Mouse (Mus musculus): ENCODE data around the gene H2-T24.
"Not testable (repeated sequence)": the region's sequence is repeated elsewhere in the genome, so short reads cannot be mapped to it uniquely, and the experiment has no call there.

Gene H2-T24

DNA sequence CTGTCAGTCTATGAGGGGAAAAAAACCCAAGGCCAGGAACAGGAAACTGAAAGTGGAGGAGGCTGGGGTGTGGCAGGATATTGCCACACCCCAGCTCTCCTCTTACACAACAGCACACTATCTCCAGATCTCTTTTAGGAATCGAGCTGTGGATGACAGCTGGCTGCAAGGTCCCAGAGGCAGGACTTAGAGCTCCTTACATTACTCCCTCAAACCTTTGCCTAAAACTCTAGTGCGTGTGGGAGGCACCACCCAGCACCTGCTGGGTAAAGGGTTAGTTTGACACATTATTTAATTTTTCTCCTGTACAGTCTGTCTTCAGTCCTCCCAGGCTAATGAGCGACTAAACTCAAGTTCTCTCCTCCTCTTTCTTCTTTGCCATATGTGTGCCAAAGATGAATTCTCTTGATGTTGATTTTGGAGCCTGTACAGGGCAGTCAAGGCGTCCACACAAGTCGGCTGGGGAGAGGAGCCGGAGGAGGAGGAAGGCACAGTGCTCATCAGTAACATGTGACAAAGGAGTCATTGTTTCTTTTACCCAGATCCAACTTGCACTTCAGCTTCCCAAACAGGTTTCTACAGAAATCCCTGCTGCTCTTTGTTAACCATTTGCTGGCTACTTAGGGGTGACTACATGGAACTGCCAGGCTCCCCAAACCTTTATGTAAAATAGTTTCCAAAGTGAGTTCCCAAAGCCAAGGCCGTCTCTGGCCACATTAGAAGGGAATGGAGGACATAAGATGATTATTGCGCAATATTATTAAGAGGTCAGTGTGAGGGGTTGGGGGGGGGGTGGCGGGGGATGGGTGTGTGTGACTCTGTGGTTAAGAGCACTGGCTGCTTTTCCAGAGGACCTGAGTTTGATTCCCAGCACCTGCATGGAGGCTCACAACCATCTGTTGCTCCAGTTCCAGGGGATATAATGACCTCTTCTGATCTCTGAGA, 3.6 kb upstream of the H2-T24 start:
- peak; percentile 69 for DNase-seq (ENCODE audit: extremely low read depth, low read depth)

GRCm38 (mm10) chr17:36022922-36023321, 2.6 kb upstream of the H2-T24 start:
- no peak for DNase-seq (ENCODE audit: extremely low read depth, low read depth)

- no peak for DNase-seq (ENCODE audit: extremely low read depth, low read depth)
Observed at GRCm38 (mm10) chr17:36022098-36022497, 1.7 kb upstream of the H2-T24 start.

- no peak for DNase-seq (ENCODE audit: extremely low read depth, low read depth)
Observed at GRCm38 (mm10) chr17:36021309-36021708, 949 bp upstream of the H2-T24 start.

- DNase-seq (ENCODE audit: extremely low read depth, low read depth) = no peak
Observed at GRCm38 (mm10) chr17:36019519-36019918, 841 bp downstream of the H2-T24 start.

DNA sequence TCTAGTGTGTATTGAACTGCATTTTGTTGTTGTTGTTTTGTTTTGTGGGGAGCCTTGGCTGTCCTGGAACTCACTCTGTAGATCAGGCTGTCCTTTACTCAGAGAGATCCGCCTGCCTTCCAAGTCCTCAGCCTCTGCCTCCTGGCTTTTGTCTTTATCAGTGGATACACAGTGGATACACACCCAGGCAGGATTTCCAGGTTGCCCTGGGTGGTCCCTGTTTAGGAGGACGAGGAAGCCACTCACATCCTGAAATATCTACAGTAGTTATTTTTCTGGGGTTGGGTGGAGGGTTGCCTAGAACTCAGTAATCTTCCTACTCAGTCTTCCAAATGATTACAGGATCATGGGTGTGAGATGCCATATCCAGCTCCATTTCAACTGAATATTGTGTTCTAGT, 1.4 kb downstream of the H2-T24 start:
- DNase-seq (ENCODE audit: extremely low read depth, low read depth) = no peak

DNA sequence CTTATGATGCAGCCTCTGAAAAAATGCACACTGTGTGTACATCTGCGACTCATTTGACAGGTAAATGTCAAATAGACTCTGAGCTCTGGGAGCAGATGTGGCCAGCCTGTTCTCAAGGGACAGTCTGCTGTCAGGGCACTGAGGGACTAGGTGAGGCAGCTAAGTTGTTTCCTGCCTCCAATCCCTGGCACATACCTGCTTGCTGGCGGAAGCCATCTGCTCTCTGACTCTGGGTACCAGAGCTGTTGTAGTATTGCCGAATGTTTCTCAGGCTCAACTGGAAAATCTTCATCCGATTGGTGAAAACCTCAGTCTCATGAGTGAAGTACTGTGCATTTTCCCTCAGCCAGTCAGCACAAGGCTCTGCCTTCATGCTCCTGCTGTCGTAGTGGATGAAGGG, 3.3 kb downstream of the H2-T24 start:
- DNase-seq (ENCODE audit: extremely low read depth, low read depth) = no peak

DNA sequence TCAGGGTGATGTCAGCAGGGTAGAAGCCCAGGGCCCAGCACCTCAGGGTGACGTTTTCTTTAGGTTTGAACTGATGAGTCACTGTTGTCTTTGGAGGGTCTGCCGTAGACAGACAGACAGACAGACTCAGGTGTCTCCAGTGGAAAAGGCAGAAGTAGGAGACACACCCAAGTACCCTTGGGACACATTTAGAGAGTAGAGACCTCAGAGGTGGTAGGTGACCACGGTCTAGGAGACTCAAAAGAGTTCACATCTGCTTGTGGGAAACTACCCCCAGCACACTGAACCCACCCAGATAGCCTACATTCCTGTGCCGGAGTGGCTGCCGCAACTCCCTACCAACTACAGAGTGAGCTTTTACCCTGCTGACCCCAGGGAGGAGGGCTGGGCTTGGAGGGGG, 5.4 kb downstream of the H2-T24 start:
- no peak for DNase-seq (ENCODE audit: extremely low read depth, low read depth)

DNA sequence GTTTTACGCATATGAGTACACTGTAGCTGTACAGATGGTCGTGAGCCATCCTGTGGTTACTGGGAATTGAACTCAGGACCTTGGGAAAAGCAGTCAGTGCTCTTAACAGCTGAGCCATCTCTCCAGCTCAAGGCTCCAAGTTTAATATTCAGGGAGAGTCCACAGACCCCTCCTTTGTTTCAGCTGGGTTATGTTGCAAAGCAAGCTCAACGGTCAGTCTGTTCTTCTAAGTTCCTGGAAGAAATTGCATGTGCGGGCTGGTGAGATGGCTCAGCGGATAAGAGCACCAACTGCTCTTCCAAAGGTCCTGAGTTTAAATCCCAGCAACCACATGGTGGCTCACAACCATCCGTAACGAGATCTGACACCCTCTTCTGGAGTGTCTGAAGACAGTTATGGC, 16.0 kb downstream of the H2-T24 start:
- not testable (repeated sequence) for DNase-seq (ENCODE audit: extremely low read depth, low read depth)

DNA sequence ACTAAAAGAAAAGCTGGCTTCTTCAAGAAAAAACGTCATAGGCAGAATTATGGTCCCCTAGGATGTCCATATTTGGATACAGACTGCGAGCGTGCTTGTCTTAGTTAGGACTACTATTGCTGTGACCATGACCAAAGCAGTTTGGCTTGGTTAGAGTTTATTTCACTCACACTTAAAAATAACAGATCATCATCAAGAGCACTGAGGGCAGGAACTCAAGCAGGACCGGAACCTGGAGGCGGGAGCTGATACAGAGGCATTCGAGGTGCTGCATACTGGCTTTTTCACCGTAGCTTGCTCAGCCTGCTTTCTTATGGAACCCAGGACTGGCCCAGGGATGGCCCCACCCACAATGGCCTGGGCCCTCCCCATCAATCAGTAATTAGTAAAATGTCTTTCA, 17.0 kb downstream of the H2-T24 start:
- DNase-seq (ENCODE audit: extremely low read depth, low read depth) = no peak

DNA sequence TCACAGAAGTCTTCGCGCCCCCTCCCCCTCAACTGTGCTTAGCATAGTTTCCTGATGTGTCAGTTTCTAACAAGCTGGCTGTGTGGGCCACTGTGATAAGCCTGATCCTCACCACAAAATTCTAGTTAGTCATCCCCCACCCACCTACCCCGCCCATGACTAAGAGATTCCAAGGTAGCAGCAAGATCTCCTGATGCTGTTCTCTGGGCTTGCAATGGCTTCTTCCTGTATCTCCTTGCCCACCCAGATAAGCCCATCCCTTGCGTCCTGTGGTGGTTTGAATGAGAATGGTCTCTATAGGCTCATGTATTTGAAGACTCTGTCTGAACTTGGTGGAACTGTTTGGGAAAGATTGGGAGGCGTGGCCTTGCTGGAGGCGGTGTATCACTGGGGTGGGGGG, 18.4 kb downstream of the H2-T24 start:
- peak; percentile 98 for DNase-seq (ENCODE audit: extremely low read depth, low read depth)

GRCm38 (mm10) chr17:36001121-36001897, 19.1 kb downstream of the H2-T24 start:
- DNase-seq (ENCODE audit: extremely low read depth, low read depth) = no peak

- DNase-seq (ENCODE audit: extremely low read depth, low read depth) = no peak
Observed at GRCm38 (mm10) chr17:36000349-36000748, 20.0 kb downstream of the H2-T24 start.

DNA sequence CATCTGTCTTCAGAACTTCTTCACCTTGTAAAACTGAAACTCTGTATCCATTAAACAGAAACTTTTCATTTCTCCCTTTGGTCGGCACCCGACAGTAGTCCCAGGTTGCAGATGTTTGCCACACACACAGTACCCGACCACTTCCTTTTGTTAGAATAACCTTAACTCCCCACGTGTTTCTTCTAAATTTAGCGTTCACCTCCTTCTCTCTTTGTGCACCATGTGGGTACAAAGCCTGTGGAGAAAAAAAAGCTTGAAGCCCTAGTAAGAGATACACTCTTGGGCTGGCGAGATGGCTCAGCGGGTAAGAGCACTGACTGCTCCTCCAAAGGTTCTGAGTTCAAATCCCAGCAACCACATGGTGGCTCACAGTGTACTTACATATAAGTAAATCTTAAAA, 21.0 kb downstream of the H2-T24 start:
- no peak for DNase-seq (ENCODE audit: extremely low read depth, low read depth)

DNA sequence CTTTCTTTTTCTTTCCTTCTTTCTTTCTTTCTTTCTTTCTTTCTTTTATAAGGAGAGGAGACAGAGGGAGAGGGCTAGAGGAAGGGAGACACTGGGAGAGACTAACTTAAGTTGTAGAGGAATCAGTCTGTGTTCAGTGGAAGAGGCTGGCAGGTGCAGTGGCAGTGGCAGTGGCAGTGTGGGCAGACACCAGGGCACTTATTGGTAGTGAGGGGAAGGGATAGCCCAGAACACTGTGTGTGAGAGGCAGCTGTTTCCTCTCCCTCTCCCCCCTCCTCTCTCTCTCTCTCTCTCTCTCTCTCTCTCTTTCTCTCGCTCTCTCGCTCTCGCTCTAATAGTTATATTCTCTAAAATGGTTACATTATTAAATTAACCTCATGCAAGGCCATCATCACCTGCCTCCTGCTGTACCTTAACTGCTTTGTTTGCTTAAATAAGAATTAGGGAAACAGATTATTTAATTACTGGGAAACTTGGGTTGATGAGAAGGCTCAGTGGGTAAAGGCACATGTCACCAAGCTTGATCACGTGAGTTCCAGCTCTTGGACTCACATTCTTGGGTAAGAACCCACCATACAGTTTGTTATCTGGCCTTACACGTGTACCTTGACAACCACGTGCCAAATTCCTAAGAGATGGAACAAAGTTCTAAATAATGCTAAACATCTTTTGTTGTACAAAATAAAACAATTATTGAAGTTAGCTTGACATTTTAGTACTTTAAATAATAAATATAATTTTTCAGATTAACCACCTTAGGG, 21.6 kb downstream of the H2-T24 start:
- DNase-seq (ENCODE audit: extremely low read depth, low read depth) = no peak

DNA sequence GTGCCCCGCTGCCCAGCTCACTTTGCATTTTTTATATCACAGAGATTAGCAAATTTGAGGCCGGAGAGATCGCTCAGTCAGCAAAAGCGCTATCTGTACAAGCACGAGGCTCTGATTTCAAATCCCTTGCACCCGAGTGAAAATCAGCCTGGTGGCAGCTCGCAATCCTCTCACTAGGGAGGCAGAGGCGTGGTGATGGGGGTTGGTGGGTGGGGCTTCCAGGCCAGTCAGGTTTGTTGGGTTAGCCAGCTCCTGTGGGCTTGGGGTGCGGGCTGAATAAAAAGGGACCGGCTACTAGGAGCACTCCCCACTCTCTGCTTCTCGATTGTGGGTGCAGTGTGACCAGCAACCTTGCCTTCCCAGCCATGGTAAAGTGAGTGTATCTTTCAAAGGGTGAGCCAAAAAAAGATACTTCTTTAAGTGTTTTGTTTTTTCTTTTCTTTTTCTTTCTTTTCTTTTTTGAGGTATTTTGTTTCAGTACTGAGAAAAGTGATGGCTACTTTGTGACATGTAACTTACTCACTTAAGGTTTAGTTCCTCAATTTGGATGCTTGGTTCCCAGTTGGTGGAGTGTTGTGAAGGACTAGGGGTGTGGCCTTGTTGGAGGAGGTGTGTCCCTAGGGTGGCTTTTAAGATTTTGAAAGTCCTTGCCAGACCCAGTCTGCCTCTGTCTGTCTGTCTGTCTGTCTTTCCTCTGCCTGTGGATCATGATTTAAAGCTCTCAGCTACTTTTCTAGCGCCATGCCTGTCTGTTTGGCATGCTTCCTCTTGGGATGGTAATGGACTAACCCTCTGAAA, 22.4 kb downstream of the H2-T24 start:
- peak; percentile 93 for DNase-seq (ENCODE audit: extremely low read depth, low read depth)

GRCm38 (mm10) chr17:35996949-35997348, 23.4 kb downstream of the H2-T24 start:
- peak; percentile 94 for DNase-seq (ENCODE audit: extremely low read depth, low read depth)

GRCm38 (mm10) chr17:35994879-35995240, 25.5 kb downstream of the H2-T24 start:
- no peak for DNase-seq (ENCODE audit: extremely low read depth, low read depth)

DNA sequence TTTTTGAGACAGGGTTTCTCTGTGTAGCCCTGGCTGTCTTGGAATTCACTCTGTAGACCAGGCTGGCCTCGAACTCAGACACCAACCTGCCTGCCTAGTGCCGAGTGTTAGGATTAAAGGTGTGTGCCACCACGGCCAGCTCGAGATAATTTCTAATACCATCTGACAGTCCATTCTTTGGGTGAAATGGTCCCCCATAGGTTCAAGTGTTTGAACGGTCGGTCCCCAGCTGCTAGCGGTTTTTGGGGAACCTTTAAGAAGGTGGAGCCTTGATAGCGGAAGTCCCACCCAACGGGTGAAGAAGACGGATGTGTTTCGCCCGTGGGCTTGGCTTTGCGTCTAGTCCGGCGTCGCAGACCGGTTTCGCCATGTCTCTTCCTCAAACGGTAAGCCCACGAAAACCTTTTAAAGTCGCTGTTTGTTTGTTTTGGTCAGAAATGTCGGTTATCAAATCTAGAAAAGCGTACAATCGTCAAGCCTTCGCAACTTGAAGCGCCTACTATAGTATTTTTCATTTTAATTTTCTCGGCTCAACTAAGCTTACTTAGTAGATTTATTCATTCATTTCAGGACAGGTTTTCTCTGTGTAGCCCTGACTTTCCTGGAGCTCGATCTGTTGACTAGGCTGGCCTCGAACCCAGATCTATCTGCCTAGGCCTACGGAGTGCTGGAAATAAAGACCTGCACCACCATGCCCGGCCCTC, 26.0 kb downstream of the H2-T24 start:
- DNase-seq (ENCODE audit: extremely low read depth, low read depth) = peak; percentile 92

DNA sequence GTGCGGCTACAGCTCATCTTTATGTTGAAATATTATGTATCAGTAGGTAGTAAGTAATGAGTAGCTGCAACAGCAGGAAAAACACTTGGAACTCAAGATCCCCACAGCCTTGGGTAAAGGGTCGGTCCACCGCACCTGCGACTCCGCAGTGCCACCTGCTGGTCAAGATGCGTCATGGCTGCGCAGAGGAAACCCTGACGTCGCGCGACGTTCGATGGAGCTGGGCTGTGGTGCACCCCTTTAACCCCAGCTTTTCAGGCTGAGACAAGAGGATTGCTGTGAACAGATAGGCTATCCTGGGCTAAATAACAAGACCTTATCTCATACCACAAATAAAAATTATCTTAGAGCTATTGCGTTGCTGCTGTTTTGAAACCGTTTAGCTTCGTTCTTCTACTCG, 26.7 kb downstream of the H2-T24 start:
- DNase-seq (ENCODE audit: extremely low read depth, low read depth) = no peak
